Mouse (Mus musculus): ENCODE data around the gene Ddx46.
A peak's percentile ranks its signal among the peaks of the same experiment; 100 is the strongest.
"Not testable (repeated sequence)": the region's sequence is repeated elsewhere in the genome, so short reads cannot be mapped to it uniquely, and the experiment has no call there.

The Ddx46 gene

DNA sequence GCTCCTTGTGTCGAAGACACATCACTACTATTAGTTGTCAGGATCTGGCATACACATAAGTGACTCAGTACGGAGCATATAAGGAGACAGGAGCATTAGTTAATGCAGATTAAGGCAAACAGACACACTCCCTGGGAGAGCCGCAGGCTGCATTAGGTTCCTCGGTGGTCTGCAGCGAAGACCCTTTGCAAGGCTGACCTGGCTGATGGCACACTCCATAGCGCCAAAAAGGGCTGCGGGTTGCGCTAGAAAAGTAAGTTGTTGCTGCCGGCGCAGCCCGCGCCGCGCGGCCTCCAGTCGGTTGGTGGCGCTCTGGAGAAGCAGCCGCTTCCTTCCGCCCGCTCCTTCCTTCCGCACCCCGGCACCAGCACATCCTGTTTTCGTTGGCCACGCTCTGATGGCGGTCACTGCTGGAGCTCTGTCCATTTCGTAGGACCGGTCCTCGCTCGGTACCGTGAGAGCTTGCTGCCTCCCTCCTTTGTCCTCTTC lies at the start of gene Ddx46:
Ddx46 (plus strand) TSS at position 389 of the 489 bp plus-strand sequence.
- DNase-seq (ENCODE audit: low spot score in 2 of 2) = peak; percentile 88 to 95

DNA sequence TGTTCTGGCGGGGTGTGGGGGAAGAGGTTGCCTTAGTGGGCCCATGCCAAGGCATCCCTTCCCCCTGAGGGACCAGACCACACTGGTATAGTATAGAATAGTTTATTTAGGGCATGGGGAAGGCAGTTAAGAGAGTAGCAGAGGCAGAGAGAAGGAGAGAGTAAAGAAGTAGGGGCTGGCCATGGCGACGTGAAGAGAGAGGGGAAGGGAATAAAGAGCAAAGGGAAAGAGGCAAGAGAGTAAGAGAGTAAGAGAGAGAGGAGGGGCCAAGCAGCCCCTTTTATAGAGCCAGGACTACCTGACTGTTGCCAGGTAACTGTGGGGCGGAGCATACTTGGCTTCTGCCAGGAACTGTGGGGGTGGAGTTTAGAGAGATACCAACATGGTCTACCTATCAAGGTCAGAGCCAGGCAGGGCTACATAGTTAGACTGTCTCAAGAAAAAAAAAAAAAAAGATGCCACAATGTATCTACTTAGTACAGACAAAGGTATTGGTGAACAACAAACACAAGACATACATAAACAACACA lies 42.8 kb upstream of the Ddx46 start:
- DNase-seq (ENCODE audit: low spot score in 2 of 2) = no peak

DNA sequence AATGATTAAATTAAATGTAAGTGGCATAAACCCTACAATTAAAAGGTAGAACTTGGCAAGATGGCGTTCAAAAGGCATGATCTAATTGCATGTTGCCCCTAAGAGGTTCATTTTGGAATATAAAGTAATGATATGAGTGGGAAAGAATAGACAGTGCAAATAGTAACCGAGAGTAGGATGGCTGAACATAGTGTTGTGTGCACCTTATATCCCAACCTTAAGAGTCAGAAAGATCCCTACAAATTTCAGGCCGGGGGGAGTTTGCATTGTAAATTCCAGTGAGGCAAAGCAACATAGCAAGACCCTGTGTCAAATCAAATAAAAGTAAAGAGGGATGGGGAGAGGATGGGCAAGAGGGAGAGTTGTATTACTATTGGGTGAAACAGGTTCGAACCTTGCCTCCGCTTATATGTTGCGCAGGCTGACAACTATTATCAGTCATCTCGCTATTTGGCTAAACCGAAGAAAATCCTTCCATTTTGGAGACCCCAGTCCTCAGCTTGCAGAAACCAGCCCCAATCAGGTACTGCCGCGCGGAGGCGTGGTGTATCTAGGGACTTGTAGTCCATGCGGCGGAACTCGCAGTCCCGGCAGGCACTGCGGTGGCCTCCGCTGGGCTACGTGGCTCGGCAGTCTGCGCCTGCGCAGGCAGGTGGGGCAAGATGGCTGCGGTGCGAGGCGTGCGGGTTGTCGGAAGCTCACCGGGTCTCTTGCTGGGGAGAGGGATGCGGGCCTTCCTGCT lies 42.1 kb upstream of the Ddx46 start:
- DNase-seq (ENCODE audit: low spot score in 2 of 2) = peak; percentile 93 to 96

DNA sequence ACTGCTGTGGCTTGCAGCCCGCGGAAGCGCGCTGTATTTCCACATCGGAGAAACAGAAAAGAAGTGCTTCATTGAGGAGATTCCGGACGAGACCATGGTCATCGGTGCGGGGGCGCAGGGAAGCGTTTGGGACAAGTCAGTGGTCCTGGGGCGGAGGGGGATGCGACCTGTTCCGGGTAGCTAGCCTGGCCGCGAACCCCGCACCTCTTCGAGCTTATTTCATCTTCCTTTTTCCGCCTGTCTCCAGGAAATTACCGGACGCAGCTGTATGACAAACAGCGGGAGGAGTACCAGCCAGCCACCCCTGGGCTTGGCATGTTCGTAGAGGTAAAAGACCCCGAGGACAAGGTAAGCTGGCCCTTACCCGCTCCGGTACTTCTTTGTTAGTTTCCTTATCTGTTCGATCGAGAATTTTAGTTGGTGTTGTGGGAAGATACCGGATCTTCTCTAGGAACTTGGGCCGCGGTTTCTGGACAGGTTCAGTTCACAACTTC lies 41.5 kb upstream of the Ddx46 start:
- no peak for DNase-seq (ENCODE audit: low spot score in 2 of 2)

DNA sequence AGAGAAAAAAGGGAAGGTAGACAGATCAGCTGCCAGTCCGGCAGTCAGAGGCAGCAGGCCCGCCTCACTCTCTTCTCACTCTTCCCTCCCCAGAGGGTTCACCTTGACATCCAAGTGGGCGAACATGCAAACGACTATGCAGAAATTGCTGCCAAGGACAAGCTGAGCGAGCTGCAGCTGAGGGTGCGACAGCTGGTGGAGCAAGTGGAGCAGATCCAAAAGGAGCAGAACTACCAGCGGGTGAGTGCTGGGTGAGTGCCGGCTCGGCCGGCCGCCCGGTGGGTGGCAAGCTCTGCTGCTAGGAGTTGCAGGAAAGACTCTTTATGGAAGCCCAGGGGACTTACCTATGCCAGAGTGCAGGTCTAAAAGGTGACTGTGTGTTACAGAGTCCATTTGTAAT lies 39.5 kb upstream of the Ddx46 start:
- DNase-seq (ENCODE audit: low spot score in 2 of 2) = peak in 1 of 2 experiments; percentile 65

DNA sequence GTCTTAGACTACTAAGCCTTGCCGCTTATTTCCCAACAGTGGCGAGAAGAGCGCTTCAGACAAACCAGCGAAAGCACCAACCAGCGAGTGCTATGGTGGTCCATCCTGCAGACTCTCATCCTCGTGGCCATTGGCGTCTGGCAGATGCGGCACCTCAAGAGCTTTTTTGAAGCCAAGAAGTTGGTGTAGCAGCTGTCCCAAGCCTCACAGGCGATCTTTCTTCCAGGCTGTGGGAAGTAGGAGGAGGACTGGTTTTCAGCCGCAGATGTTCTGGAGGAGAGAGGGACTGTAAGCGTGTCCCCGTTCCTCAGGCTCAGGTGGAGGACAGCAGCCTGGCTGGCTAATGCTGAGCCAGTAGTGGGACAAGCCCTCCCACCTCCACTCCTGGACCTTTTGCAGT lies 38.0 kb upstream of the Ddx46 start:
- DNase-seq (ENCODE audit: low spot score in 2 of 2) = no peak

DNA sequence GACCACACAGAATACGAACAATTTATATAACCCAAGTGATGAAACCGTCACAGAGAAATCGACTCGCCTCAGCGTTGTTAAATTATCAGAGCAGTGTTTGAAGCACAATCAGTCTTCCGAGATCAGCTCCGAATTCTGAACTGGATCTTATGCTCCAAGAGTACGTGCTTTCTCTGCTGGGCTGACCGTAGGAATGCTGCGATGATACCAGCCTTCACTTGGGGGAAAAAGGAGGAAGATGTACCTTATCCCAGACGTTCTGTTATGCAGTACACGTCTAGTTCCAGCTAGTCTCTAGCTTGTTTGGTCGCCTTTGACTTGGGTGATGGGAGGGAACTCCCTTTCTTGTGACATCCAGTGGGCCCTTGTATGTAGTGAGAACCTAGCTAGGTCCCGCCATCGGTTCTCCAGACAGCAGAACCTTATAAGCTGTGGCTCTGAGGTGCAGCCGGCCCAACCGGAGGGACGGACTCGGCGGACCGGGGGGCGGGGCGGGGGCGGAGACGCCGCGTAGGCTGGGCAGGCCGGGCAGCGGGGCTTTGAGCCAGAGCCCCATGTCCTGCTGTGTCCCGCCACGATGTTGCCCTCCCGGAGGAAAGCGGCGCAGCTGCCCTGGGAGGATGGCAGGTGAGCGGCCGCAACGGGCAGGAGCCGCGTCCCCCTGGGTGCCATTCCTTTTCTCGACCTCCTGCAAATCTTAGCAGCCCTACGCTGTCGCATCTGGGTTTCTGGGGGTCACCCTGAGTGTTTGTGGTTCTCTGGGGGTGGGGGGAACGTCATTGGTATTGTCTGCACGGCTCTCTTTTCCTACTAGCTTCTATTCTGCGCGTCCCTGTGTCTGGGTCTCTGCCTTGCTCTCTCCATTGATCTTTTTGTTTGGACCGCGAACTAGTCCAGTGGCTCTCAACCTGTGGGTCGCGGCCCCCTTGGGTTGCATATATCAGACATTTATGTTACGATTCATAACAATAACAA lies 35.0 kb upstream of the Ddx46 start, which contains the start of gene B4galt7:
B4galt7 (plus strand) TSS at position 331 of the 975 bp plus-strand sequence.
- peak; percentile 69 to 87 for DNase-seq (ENCODE audit: low spot score in 2 of 2)

DNA sequence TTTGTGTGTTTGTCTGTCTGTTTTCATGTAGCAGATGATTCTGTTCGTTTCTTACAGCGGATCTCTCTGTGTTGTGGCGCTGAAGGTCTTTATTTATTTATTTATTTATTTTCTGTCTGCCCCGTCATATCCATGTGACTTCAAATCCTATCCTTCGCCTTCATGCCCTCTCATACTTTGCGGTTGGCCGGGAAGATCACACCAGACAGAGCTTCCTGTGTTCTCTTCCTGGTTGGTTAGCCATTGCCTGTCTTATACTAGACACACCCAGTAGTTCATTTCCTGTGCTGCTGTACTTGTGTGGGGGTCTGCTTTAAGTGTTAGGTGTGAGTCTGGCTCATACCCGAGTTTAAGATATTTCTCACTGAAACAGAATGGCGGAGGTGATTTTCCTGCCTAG lies 34.2 kb upstream of the Ddx46 start:
- no peak for DNase-seq (ENCODE audit: low spot score in 2 of 2)

DNA sequence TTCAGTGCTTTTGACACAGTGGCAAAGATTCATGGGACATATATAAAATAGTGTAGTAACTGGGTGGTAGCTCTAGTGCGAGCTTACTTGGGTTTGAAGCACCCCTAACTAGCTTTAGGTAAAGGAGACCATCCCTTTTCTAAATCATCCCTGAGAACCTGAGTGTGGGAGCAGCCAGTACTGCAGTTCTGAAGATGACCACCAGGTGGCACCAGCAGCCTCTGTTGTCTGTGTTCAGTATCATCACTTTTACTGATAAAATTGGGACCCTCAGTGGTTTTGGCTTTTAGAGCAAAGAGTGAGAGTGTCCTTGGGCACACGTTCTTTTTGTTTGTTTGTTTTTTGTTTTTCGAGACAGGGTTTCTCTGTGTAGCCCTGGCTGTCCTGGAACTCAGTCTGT lies 33.2 kb upstream of the Ddx46 start:
- DNase-seq (ENCODE audit: low spot score in 2 of 2) = peak; percentile 84 to 92

DNA sequence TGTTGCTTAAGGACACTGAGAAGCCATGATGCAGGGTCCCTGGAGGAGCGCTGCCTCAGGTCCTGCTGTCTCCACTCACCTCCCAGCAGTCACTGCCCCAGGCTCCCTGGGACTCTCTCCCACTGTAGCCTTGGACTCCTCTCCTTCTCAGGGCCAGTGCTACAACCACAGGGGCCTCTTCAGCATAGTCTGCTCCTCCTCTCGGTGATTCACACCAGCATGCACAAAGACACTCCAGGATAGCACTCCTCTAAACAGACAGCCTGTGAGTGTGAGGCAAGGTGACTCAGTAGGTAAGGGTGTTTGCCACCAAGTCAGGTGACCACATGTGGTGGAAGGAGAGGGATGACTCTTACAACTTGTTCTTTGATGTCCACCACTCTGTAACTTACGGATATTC lies 30.2 kb upstream of the Ddx46 start:
- DNase-seq (ENCODE audit: low spot score in 2 of 2) = no peak

DNA sequence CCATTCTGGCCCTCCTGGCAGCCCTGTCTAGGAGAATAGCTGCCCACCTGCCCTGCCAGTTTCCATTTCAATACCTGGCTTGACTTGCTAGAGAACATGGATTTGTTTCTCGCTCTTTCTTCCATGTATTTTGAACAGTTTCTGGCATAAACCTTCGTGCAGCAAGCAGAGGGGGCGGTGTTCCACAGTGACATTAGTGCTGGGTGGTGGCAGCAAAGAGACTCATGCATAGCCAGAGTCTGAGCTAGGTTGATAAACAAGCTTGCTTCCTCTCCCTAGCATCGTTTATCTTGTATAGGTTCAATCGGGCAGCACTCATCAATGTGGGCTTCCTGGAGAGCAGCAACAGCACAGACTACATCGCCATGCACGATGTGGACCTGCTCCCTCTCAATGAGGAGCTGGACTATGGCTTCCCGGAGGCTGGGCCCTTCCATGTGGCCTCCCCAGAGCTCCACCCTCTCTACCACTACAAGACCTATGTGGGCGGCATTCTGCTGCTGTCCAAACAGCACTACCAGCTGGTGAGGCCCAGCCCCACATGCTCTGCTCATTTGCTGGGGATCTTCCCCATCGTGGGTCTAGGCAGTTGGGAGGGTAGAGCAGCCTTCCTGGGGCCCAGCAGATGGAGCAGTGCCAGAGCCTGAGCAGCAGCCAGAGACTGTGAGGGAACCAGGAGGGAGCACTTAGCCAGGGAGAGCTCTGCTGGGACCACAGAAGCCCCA lies 27.8 kb upstream of the Ddx46 start:
- DNase-seq (ENCODE audit: low spot score in 2 of 2) = no peak

DNA sequence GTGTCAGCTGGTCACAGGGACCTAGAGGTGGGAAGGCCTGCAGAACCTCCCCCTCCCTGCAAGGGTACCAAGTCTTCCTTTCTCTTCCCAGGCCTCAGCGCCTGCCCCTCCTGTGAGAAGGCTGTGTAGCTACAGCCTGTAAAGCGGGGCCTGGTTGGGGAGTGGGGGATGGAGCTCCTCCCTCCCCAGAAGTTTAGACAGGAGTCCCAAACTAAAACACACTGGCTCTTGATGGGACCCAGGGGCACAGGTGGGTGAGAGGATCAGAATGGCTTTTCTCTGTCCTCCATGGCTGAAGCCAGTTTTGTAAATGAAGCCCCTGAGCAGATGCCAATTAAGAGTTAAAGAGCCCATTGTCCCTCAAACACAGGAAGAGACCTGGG lies 27.2 kb upstream of the Ddx46 start:
- no peak for DNase-seq (ENCODE audit: low spot score in 2 of 2)

DNA sequence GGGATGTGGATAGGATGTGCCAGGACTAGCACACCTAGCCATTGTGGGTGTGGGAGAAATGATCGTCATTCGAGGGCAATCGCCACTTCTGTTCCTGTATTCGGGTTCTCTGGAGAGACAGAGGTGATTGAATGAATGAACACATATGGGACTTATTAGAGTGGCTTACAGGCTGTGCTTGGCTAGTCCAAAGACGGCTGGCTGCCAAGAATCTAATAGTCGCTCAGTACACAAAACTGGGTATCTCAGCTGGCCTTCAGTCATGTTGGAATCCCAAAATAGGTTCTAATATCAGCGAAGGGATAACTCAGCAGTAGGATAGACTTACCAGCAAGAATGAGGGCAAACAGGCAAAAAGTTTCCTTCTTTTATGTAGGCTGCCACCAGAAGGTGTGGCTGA lies 22.8 kb upstream of the Ddx46 start:
- DNase-seq (ENCODE audit: low spot score in 2 of 2) = no peak

DNA sequence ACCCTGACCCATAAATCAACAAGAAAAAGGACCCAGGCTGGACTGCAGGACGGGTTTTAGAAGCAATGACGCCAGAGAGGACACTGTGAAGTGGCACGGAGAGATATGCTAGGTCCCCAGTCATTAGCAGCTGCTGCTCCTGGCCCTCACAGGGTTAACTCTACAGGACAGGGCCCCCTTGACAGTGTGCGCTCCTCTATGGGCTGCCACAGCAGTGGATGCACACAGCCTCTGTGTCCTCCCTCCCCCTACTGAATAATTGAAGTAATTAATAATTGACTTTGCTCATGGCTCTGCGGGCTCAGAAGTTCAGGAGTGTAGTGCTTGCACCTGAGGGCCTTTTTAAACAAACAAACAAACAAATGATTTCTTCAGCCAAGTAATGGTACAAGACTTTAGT lies 21.4 kb upstream of the Ddx46 start:
- no peak for DNase-seq (ENCODE audit: low spot score in 2 of 2)

DNA sequence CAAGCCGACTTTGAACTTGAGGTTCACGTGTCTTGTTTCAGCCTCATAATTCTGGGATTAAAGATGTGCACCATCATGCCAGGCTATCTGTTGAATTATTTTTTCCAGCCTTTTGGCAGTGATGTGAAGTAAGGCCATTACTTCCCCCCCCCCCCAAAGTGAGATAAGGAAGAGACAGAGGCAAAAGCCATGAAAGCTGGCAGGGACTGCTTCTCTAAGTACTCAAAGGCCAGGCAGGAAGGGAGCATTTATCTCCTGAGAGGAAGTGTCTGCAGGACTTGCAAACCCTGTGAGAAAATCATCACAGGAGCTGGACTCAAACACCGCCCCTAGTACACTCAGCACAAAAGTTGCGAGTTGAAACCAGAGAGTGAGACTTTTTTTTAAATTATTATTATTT lies 15.5 kb upstream of the Ddx46 start:
- DNase-seq (ENCODE audit: low spot score in 2 of 2) = no peak

DNA sequence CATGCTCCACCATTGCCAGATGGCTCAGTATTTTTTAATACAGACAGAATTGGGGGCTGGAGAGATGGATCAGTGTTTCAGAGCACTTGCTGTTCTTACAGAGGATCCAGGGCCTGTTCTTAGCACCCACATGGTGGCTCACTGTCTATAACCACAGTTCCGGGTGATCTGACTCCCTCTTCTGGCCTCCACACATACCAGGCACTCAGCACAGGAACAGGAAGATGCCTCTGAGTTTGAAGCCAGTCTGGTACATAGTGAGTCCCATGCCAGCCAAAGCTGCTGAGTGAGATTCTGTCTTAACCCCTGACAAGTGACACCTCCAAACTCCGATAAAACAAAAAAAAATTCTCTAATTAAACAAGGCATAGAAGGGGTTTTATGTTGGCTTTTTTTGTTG lies 14.6 kb upstream of the Ddx46 start:
- no peak for DNase-seq (ENCODE audit: low spot score in 2 of 2)

DNA sequence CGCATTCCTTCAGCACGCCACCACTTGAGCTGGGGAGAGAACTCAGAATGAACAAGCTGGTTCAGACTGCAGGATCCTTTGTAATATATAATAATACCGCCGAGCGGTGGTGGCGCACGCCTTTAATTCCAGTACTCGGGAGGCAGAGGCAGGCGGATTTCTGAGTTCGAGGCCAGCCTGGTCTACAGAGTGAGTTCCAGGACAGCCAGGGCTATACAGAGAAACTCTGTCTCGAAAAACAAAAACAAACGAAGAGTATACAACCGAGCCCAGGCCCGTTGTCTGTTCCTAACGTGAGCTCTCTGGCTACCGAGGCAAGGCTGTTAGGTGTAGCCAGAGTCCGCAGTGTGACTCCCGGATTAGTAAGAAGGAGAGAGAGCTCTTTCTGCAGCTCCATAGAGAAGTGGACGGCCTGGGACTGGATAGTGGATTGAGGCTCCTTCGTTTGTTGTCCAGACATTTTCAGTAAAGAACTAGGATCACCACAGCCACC lies 12.6 kb upstream of the Ddx46 start:
- DNase-seq (ENCODE audit: low spot score in 2 of 2) = not testable (repeated sequence)

DNA sequence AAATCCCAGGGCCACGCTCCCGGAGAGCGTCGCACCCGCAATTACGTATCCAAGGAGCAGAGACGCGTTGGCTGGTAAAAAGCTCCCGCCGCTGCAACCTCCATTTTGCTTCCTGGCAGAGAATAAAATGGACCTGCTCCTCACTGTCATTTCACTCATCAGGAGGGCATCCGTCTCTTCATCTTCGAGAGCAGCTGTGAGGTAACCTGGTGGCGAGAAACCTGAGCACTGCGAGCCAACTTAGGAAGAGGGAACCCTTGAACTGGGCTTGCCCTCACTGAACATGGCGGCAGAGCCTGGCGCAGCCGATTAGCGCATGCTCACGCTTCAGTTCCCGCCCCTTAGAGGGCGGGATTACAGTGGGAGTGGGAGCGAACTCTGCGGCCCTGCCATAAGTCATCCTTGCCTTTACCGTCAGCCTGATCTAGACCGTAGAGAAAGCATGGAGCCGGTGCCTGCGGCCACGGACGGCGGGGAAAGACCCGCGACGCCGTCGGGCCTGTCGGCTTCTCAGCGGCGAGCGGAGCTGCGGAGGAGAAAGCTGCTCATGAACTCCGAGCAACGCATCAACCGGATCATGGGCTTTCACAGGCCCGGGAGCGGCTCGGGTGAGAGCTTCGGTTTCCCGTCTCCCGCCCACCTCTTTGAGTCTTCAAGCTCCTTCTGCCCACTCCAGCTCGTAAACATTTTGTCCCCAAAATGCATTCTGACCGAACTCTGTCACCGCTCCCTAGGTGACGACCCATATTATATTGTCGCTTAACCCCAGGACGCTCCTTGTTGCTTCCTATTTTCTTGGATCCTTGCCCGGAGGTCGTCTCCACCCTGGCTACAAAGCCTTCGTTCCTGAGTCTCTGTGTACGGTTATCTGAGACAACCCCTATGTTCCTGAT lies 11.9 kb upstream of the Ddx46 start, which contains the start of gene Caml:
Caml (plus strand) TSS at position 357 of the 893 bp plus-strand sequence.
- peak; percentile 58 to 80 for DNase-seq (ENCODE audit: low spot score in 2 of 2)

DNA sequence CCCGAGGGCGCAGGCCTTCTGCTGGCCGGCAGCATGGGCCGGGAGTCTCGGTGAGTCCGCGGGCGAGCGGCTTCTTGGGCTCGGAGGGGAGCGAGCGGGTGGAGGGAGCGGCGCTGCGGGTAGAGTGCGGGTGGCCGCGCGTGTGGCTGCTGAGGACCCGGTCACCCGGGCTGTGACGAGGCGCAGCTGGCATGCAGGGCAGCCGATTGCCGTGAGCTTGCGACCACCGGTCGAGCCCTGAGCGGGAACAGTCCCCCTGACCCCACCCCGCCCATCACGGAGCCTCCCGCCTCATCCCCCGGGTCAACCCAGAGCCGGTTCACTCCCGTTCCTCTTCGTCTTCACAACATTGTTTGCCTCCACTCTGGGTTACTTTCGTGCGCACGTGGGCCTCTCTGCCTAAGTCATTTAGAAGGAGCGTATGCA lies 332 bp downstream of the Ddx46 start:
- no peak for DNase-seq (ENCODE audit: low spot score in 2 of 2)
